Mouse (Mus musculus) thymus, postnatal 14 days (tissue): ENCODE data around the gene Arhgef38.
A peak's percentile ranks its signal among the peaks of the same experiment; 100 is the strongest.

ENCODE experiments used
- DNase-seq: peaks from one replicate; pipeline ENCODE4 v3.0.0; 2021

Gene Arhgef38

GRCm38 (mm10) chr3:133163913-133164406, 70.8 kb downstream of the Arhgef38 start:
- DNase-seq: no peak

DNA sequence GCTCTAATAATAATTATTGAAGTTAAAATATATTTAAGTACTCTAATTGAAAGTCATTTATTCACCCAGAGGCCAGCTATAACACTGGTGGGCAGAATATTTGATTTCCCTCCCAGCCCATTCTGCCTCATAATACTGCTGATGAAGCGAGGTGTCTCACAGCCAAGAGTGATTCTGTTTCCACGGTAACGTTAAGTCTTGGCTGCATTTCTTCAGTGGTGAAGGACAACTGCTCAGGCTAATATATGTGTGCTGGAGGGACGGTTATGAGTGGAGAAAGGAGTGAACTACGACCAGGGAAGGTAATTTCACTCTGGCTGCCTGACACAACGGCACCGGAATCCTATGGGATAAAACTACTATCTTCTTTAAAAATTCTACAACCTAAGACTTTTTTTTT, 71.6 kb downstream of the Arhgef38 start:
- DNase-seq: no peak

DNA sequence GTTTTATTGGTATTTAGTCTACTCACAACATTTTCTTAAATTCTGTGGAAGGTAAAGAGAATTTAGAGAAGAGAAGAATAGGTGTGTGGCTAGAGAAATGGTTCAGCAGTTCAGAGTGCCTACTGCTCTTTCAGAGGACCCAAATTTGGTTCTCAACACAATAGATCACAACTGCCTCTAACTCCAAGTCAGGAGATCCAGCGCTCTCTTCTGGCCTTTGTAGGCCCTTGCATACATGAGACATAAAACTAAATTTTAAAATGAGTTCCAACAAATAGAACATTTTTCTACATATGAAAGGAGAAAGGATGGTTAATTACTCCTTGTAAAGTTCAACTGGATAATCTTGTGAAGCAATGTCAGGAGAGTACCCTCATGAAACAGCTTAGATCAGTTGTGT, 73.3 kb downstream of the Arhgef38 start:
- DNase-seq: no peak

DNA sequence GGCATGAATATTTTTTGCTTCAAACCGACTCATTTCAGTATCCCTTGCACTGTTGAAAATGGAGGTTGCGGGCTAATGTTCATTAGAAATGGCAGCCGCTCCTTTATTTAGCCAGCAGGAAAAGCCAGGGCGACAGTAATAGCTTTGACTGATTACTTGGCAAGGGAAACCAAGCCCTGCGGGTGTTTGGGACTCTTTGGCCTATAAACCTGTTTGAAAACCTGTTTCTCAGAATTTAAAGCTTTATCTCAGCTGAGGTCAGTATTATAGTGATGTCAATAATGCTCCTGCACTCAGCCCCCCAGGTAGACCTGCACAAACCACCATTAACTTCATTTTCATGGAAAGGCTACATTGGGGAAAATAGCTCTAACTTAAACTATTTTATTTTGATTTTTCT, 76.5 kb downstream of the Arhgef38 start:
- DNase-seq: no peak

GRCm38 (mm10) chr3:133154683-133155082, 80.1 kb downstream of the Arhgef38 start:
- DNase-seq: no peak

- no peak for DNase-seq
These were observed 81.1 kb downstream of the Arhgef38 start for GRCm38 (mm10) chr3:133153629-133154028.

DNA sequence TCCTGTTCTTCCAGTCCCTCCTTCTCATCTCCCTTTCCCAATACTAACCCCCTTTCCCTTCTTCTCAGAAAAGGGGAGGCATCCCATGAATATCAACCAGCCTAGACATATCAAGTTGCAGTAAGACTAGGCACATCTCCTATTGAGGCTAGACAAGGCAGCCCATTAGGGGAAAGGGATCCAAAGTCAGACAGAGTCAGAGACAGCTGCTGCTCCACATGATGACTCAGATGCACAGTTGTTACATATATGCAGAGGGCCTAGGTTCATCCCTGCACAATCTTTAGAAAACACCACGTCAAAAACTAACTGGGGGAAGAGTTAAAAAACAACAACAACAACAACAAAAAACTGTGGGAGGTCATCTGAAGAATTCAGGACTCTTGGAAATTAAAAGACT, 81.9 kb downstream of the Arhgef38 start:
- no peak for DNase-seq

GRCm38 (mm10) chr3:133151629-133152028, 83.1 kb downstream of the Arhgef38 start:
- DNase-seq: no peak

- no peak for DNase-seq
These were observed 90.1 kb downstream of the Arhgef38 start for GRCm38 (mm10) chr3:133144511-133145147.

DNA sequence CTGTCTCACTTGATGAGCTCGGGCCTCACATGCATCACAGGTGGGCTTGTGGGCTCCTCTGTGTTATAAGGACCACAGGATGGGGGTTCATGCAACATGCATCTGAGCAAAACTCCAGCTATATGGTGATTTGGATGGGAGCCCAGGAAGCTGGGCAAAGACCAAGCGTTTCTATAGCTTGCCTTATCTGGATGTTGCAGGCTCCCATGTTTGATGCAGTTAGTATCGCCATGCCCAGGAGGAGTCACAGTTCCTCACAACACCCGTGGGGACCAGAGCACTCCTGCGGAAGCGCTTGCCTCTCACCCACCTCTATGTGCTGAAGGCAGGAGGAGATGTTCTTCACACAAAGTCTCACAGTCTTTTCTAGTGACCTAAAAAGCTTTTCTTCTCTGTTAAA, 92.9 kb downstream of the Arhgef38 start:
- no peak for DNase-seq

- no peak for DNase-seq
These were observed 102.1 kb downstream of the Arhgef38 start for GRCm38 (mm10) chr3:133132611-133133010.

- no peak for DNase-seq
These were observed 103.4 kb downstream of the Arhgef38 start for GRCm38 (mm10) chr3:133131372-133131771.

- no peak for DNase-seq
These were observed 121.5 kb downstream of the Arhgef38 start for GRCm38 (mm10) chr3:133113281-133113680.

GRCm38 (mm10) chr3:133111741-133112140, 123.0 kb downstream of the Arhgef38 start:
- peak; percentile 16 for DNase-seq

DNA sequence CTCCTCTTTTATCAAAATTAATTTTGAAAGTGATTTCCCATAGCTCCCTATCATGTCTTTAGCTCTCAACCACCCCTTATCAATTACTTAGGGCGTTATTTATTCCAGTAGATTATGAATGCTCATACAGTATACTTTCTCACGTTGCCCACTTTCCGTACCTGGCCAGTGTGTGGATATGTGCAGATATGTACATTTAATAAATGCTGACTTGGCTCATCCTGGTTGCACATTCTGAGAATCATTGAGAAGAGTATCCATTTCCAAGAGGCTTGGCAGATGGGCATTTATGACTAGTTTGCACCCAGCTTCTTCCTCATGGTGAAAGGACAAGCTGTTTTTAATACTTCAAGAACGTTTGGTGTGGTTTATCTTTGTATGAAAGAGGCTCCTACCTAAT, 124.9 kb downstream of the Arhgef38 start:
- DNase-seq: no peak

- no peak for DNase-seq
These were observed 126.0 kb downstream of the Arhgef38 start for GRCm38 (mm10) chr3:133108731-133109130.

GRCm38 (mm10) chr3:133104436-133104835, 130.3 kb downstream of the Arhgef38 start:
- DNase-seq: no peak

- no peak for DNase-seq
These were observed 131.0 kb downstream of the Arhgef38 start for GRCm38 (mm10) chr3:133103768-133104167.

DNA sequence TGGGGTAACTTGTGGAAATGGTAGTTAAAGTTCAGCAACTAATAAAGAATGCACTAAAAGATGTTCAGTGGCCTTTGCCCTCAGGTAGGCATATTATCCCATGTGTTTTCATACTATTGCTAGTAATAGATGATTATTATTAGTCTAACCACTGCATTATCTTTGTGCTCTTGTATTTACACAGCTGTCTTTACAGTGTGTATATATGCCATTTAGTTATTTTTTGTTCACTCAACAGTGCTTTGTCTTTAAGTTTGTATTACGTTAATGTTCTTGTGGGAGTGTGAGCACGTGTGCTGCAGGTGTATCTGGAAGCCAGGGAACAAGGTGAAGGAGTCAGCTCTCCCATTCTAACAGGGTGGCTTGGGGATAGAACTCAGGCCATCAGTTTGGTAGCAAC, 135.8 kb downstream of the Arhgef38 start:
- DNase-seq: no peak

DNA sequence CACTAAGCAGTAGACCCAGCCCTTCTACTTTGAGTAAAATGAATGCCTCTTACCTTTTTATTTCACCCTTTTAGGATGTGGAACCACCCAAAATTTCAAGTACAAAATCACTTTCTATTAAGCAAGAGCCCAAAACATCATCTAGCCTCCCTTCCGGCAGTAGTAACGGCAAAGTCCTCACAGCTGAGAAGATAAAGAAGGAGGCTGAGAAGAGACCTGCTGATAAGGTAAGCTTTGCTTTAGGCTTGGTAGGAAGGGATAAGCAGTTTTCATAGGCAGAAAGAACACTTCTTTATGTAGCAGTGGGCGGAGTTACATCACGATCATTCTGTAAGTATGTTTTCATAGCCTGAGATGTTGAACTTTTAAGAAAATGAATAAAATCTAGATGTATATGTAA, 136.4 kb downstream of the Arhgef38 start:
- DNase-seq: no peak

- no peak for DNase-seq
These were observed 136.8 kb downstream of the Arhgef38 start for GRCm38 (mm10) chr3:133097936-133098335.

GRCm38 (mm10) chr3:133094305-133094704, 140.4 kb downstream of the Arhgef38 start:
- no peak for DNase-seq

DNA sequence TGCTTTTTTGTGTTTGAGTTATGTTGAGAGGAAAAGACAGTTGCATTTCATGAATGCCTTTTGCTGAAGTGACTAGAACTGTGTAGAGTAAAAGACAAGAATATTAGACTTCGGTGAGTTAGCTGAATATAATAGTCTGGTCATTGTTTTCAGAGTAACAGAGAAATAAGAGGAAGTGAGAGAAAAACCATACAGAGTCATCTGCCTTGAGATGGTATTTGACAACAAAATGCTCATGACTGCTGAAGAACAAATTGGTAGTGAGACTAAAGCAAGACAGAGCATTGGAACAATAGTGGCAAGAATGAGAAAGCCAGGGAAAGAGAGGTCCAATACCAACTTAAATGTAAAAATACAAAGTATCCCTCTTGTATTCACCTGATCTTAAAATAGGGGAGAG, 141.8 kb downstream of the Arhgef38 start:
- no peak for DNase-seq

GRCm38 (mm10) chr3:133092274-133092853, 142.4 kb downstream of the Arhgef38 start:
- no peak for DNase-seq
